Mouse (Mus musculus) limb, embryonic 11.5 days (tissue): ENCODE results near the gene Usp40. TPM values are rescaled to one million over a fixed set of nuclear protein-coding genes. Genes with fewer than 3 reads are reported as not detected.

ENCODE experiments used
- ATAC-seq: fragments of 200-750 bp; cut with Nextera tagmentation; 2 replicates; pipeline ENCODE4 v1.8.0; 2017; ENCODE audit warnings: low read depth; ENCODE audit not compliant: insufficient number of reproducible peaks, low FRiP score, low TSS enrichment
- DNase-seq: peaks from one replicate; pipeline ENCODE4 v3.0.0-alpha.2; 2015; ENCODE audit warnings: low spot score
- H3K27ac ChIP-seq: fragments of 300-500 bp; sonication (generic); replicated peaks from 2 replicates; pipeline ENCODE4 v1.5.1; 2014; ENCODE audit warnings: low read depth, mild to moderate bottlenecking, low read length
- H3K27me3 ChIP-seq: fragments of 300-500 bp; sonication (generic); 2 replicates; pipeline ENCODE4 v1.6.1; 2014; ENCODE audit warnings: mild to moderate bottlenecking, low read length, mixed read lengths; ENCODE audit not compliant: control insufficient read depth, insufficient read depth
- H3K36me3 ChIP-seq: fragments of 300-500 bp; sonication (generic); 2 replicates; pipeline ENCODE4 v1.6.1; 2014; ENCODE audit warnings: mild to moderate bottlenecking, low read length, moderate library complexity, mixed read lengths; ENCODE audit not compliant: control insufficient read depth, insufficient read depth
- H3K4me1 ChIP-seq: fragments of 300-500 bp; sonication (generic); 2 replicates; pipeline ENCODE4 v1.6.1; 2014; ENCODE audit warnings: low read length, mixed read lengths; ENCODE audit not compliant: control insufficient read depth, insufficient read depth
- H3K4me2 ChIP-seq: fragments of 300-500 bp; sonication (generic); 2 replicates; pipeline ENCODE4 v1.6.1; 2014; ENCODE audit warnings: low read depth, mild to moderate bottlenecking, moderate library complexity; ENCODE audit not compliant: severe bottlenecking
- H3K4me3 ChIP-seq: fragments of 300-500 bp; sonication (generic); 2 replicates; pipeline ENCODE4 v1.5.1; 2014; ENCODE audit warnings: low read depth, low read length
- H3K9ac ChIP-seq: fragments of 300-500 bp; sonication (generic); 2 replicates; pipeline ENCODE4 v1.6.1; 2014; ENCODE audit warnings: mild to moderate bottlenecking, low read length
- H3K9me3 ChIP-seq: fragments of 300-500 bp; sonication (generic); 2 replicates; pipeline ENCODE4 v1.6.1; 2016; ENCODE audit warnings: low read length; ENCODE audit not compliant: control insufficient read depth
- WGBS: fragments of 180-500 bp; shearing (Covaris S2); extraction: QIAGEN DNeasy Blood & Tissue Kit; methylation state at CpG from one replicate; pipeline ENCODE4 v1.1.7; 2014; 5-methylcytosine and 5-hydroxymethylcytosine counted together
- polyA plus RNA-seq: library from polyadenylated mRNA; unstranded; fragments of >200 nt; fragmentation: Nextera tagmentation; extraction: Ambion mirVana; gene quantifications from 2 replicates; pipeline ENCODE4 v1.2.1, GENCODE M21; 2014

Gene Usp40
- polyA plus RNA-seq, 1 experiment from 2014 or later = 38.5 TPM

DNA sequence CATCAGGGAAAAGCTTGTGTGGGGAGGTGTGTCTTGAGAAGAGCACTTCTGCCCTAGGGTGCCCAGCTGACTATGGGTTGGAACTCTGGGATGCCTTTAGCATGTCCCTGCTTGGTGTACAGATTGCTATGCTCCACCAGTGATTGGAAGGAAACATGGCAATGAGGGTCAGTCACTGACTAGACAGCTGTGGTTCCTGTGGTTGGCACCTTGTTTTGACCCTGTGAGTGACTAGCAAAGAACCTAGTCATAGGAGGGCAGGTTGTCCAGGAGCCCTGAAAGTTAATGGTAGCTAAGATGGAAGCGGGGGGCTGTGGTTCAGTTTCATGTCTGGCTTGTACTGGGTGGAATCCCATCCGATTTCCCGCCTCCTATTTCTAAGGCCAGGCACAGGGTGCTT is 91.0 kb downstream of the Usp40 start:
- 92% methylated on average over 3 of the region's 3 CpGs for WGBS
- no peak overlapping the region for H3K4me3 ChIP-seq
- ATAC-seq (no peak), DNase-seq (no peak)
- H3K9ac ChIP-seq = no peak overlapping the region
- H3K36me3 ChIP-seq = no peaks in the 10 kb centered on the region; the same call in 1 of the 2 replicates
- H3K27me3 ChIP-seq = no peaks in the 10 kb centered on the region
- no peaks in the 10 kb centered on the region for H3K4me1 ChIP-seq
- no peak overlapping the region for H3K27ac ChIP-seq
- no peak overlapping the region for H3K4me2 ChIP-seq
- H3K9me3 ChIP-seq = no peaks in the 10 kb centered on the region

DNA sequence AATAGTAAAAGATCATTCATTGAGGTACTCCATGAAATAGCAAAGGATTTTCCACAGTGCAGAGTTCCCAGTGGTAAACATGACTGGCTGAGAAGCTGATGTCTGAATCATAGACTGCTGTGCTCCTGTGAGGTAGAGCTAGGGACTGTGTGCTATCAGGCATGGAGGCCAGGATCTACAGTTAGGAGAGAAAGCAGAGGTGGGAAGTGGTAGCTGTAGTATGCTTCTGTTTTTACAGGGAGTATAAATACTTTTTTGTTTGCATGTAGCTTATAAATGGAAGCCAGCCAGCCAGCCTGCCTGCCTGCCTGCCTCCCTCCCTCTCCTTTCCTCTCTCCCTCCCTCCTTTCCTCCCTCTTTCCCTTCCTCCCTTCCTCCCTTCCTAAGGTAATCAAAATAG is 95.0 kb downstream of the Usp40 start:
- DNase-seq (no peak), ATAC-seq (no peak)
- no peaks in the 10 kb centered on the region; the same call in 1 of the 2 replicates for H3K36me3 ChIP-seq
- H3K9me3 ChIP-seq = no peaks in the 10 kb centered on the region
- no peak overlapping the region for H3K27ac ChIP-seq
- no peaks in the 10 kb centered on the region for H3K4me1 ChIP-seq
- H3K4me3 ChIP-seq = no peak overlapping the region
- H3K27me3 ChIP-seq = no peaks in the 10 kb centered on the region
- H3K4me2 ChIP-seq = no peak overlapping the region
- H3K9ac ChIP-seq = no peak overlapping the region

DNA sequence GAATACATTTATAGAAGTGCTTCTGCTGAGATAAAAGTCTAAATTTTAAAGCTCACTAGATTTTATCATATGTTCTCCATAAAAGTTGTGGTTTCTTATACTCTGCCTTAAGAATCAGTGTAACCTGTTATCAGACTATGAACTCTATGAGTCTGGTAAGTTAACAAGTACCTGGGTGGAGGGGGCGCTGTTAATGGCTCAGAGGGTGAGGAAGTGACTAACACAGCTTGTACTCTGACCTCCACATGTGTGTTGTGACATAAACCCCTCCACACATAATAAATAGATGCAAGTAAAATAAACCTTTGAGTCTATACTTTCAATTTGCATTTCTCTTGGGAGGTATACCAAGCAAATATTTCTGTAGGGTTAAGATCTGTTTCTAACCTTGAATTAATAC is 97.9 kb downstream of the Usp40 start:
- DNase-seq = no peak
- H3K36me3 ChIP-seq = no peaks in the 10 kb centered on the region
- H3K9me3 ChIP-seq = no peaks in the 10 kb centered on the region
- no peak for ATAC-seq
- H3K9ac ChIP-seq = no peak overlapping the region
- no peaks in the 10 kb centered on the region for H3K4me1 ChIP-seq
- 83% methylated on average over 1 of the region's 1 CpGs for WGBS
- H3K4me2 ChIP-seq = no peak overlapping the region
- no peak overlapping the region for H3K4me3 ChIP-seq
- no peaks in the 10 kb centered on the region for H3K27me3 ChIP-seq
- H3K27ac ChIP-seq = no peak overlapping the region

DNA sequence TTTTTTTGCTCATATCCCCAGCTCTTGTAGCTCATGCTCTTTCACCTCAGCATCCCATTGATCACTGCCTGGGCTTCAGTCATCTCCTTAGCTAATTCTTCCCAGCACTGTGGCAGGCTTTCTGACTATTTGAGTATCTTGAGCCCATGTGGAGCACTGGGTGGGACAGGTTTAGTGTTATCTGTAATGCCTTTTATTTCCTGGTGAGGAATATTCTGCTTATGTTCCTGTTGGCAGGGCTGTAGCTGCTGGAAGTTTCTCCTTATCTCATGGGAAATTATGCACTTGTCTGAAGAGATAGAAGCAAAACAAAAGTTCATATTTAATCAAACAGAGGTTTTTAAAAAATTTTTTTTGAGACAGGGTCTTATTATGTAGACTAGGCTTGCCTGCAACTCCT is 98.8 kb downstream of the Usp40 start:
- ATAC-seq (no peak), DNase-seq (no peak)
- Histone ChIP-seq H3K36me3 (no peaks in the 10 kb centered on the region), H3K9ac (no peak overlapping the region), H3K4me1 (no peaks in the 10 kb centered on the region), H3K27me3 (no peaks in the 10 kb centered on the region), H3K4me3 (no peak overlapping the region), H3K27ac (no peak overlapping the region), H3K9me3 (no peaks in the 10 kb centered on the region), H3K4me2 (no peak overlapping the region)

DNA sequence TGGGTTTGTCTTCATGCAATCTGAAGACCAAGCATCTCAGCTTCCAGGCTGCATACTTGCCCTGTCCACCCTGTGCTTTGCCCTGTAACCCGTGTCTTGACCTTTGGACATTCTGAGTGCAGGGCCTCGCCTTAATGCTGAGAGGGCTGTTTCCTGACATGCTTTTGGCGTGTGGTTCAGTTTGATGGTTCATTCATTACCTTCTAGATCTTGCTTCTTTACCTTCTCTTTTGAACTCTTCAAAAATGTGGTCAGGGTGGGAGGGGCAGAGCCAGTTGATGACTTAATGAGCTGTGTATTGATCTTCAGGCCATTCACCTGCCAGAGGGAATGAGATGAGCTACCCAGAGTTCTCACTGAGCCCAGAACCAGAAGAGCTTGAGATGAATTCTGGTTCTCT is 99.6 kb downstream of the Usp40 start:
- H3K4me1 ChIP-seq = no peaks in the 10 kb centered on the region
- DNase-seq = no peak
- 85% methylated on average over 3 of the region's 3 CpGs for WGBS

DNA sequence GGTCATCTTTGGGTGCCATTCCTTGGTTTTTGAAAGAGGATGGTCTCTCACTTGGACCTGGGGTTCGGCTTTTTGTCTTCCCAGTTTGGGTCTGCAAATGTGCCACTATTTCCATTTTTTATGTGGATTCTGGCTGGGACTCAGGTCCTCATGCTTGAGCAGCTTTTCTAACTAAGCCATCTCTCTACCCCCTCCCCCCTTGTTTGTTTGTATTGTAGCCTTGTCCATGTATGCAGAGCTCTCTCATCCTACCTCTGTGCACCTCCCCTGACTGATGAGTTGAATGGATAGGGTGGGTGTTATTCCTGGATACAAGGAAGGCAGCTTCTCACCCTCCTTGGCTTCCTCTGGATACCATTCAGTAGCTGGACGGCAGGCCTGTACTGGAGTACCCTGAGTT is 100.3 kb downstream of the Usp40 start:
- 93% methylated on average over 2 of the region's 2 CpGs for WGBS
- no peak for DNase-seq

More for the DNA sequence above, 99.6 kb downstream of the Usp40 start:
- no peak overlapping the region for H3K27ac ChIP-seq
- H3K4me2 ChIP-seq = no peak overlapping the region
- H3K27me3 ChIP-seq = no peaks in the 10 kb centered on the region
- no peaks in the 10 kb centered on the region for H3K9me3 ChIP-seq
- H3K36me3 ChIP-seq = no peaks in the 10 kb centered on the region
- ATAC-seq = no peak
- no peak overlapping the region for H3K4me3 ChIP-seq
- no peak overlapping the region for H3K9ac ChIP-seq

DNA sequence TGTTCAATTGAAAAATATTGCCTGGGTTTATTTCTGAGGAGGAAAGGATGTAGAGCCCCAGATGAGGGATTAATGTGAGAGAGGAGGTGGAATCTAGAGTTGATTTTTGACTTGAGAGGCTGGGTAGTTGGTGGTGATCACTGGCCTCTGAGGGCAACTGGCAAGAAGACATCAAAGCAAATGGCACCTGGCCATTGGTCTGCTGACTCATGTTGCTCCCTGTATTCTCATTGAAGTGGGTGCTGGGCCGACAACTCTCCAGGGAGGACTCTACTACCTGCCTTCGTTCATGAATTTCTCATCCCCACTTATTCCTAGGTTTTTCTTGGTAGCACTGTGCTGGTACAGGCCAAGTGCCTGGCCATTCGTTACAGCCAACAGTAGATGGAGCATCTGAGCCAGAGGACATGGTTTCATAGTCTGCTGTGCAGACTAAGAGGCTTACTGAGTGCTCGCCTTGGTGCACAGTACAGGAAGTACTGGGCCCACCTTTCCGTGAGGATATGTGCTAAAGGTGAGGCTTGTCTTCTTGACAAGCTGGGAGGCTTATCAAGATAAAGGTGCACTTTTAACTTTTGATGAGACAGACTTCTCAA is 101.9 kb downstream of the Usp40 start:
- 89% methylated on average over 5 of the region's 5 CpGs for WGBS
- Histone ChIP-seq H3K27ac (no peak overlapping the region), H3K4me1 (no peaks in the 10 kb centered on the region), H3K36me3 (no peaks in the 10 kb centered on the region), H3K27me3 (no peaks in the 10 kb centered on the region), H3K9me3 (no peaks in the 10 kb centered on the region), H3K9ac (no peak overlapping the region), H3K4me2 (no peak overlapping the region), H3K4me3 (no peak overlapping the region)
- DNase-seq = no peak
- ATAC-seq = no peak

More for the DNA sequence above, 100.3 kb downstream of the Usp40 start:
- ATAC-seq = no peak
- H3K36me3 ChIP-seq = no peaks in the 10 kb centered on the region
- no peak overlapping the region for H3K9ac ChIP-seq
- H3K4me3 ChIP-seq = no peak overlapping the region
- H3K27me3 ChIP-seq = no peaks in the 10 kb centered on the region
- no peaks in the 10 kb centered on the region for H3K9me3 ChIP-seq
- no peak overlapping the region for H3K4me2 ChIP-seq
- no peak overlapping the region for H3K27ac ChIP-seq
- no peaks in the 10 kb centered on the region for H3K4me1 ChIP-seq

DNA sequence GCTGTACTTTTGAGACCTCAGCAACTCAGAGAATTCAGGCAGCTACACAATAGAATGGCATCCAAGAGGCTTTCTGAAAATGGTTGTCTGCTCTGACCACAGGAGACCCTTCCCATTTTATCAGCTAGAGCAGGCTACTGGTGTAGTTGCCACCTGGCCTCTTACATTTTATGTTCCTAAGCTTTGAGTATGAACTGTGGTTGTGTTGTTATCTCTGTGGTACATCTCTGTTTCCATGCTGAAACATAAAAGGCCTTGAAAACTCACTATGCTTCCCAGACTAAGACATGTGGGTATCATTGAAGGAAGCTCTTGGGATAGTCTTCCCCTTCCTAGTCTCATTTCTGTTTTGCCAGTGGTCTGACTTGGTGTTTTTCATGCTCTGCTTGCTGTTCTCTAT is 106.2 kb downstream of the Usp40 start:
- Histone ChIP-seq H3K27ac (no peak overlapping the region), H3K9me3 (no peaks in the 10 kb centered on the region), H3K9ac (no peak overlapping the region), H3K36me3 (no peaks in the 10 kb centered on the region), H3K4me1 (no peaks in the 10 kb centered on the region), H3K4me3 (no peak overlapping the region), H3K4me2 (no peak overlapping the region), H3K27me3 (no peaks in the 10 kb centered on the region)
- ATAC-seq = no peak
- no peak for DNase-seq

DNA sequence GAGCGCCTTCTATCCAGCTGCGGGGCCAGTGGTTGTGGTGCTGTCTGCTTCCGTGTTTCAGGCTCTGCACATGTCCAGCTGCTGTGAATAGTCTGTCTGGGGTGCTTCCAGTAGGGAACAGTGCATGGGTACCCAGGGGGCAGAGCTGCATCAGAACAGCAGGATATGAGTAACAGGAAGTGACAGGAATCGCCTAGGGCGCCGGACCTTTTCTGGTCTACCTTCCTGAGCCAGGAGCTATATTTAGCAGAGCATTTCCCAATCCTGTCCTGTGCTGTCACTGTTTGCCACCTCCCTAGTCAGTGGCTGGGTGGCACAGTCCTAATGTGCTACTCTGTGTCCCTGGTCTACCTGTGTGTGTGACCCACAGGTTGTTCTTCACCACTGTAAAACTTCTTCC is 107.4 kb downstream of the Usp40 start:
- no peak overlapping the region for H3K4me3 ChIP-seq
- WGBS = 89% methylated on average over 6 of the region's 6 CpGs
- no peaks in the 10 kb centered on the region for H3K27me3 ChIP-seq
- ATAC-seq (no peak), DNase-seq (no peak)
- H3K4me1 ChIP-seq = no peaks in the 10 kb centered on the region
- no peak overlapping the region for H3K4me2 ChIP-seq
- H3K27ac ChIP-seq = no peak overlapping the region
- no peaks in the 10 kb centered on the region for H3K9me3 ChIP-seq
- H3K36me3 ChIP-seq = no peaks in the 10 kb centered on the region
- H3K9ac ChIP-seq = no peak overlapping the region
